ENCODE assay signal across 8 mouse cellular contexts in genomic region chr9:97017811-97018641, GRCm38 (mm10). TPM values are rescaled to one million over a fixed set of nuclear protein-coding genes. Genes with fewer than 3 reads are reported as not detected.
A peak's percentile ranks its signal among the peaks of the same experiment; 100 is the strongest.
DNase-seq lines count a peak whose midpoint lies in the region; ATAC-seq and TF ChIP-seq lines count a peak whose summit lies in the region.

No protein-coding gene starts in this region.

- no peak for TF ChIP-seq CTCF in spleen, adult 2 months (IDR thresholded peaks at IDR 0.05; ENCODE audit: extremely low read depth, insufficient read depth, insufficient read length, insufficient replicate concordance)

- H3ac ChIP-seq in myocyte (ENCODE audit: control insufficient read depth, insufficient read length), result peak overlapping the region; percentile 10

- no peaks in the 10 kb centered on the region for H3K79me2 ChIP-seq in myocyte (ENCODE audit: control insufficient read depth, insufficient read depth)

- no peak overlapping the region for H3K27ac ChIP-seq in spleen, adult 2 months (ENCODE audit: insufficient read depth, low read length)
- peak overlapping the region; percentile 81 for H3K27ac ChIP-seq in embryonic facial prominence, embryonic 14.5 days (replicated peaks; ENCODE audit: low read depth, low read length)
- H3K27ac ChIP-seq in heart, embryonic 10.5 days, result peak overlapping the region; percentile 93

- TF ChIP-seq POLR2A in spleen, adult 2 months (IDR thresholded peaks at IDR 0.05; ENCODE audit: low read depth, low read length), result no peak
- TF ChIP-seq POLR2A in myocyte (IDR thresholded peaks at IDR 0.05; ENCODE audit: insufficient read length, low read depth), result no peak

- no peaks in the 10 kb centered on the region for H3K36me3 ChIP-seq in spleen, adult 2 months (ENCODE audit: control insufficient read depth, insufficient read depth, low read length)
- no peaks in the 10 kb centered on the region for H3K36me3 ChIP-seq in embryonic facial prominence, embryonic 14.5 days (ENCODE audit: control insufficient read depth, insufficient read depth, low read length)
- H3K36me3 ChIP-seq in heart, embryonic 10.5 days, result no peaks in the 10 kb centered on the region
- H3K36me3 ChIP-seq in myocyte (ENCODE audit: control insufficient read depth, insufficient read depth), result no peaks in the 10 kb centered on the region

- no peak for DNase-seq in spleen, adult 2 months (ENCODE audit: low read depth in 1 of 2, low spot score in 2 of 2)
- no peak for DNase-seq in spleen, postnatal 14 days (ENCODE audit: low spot score in 2 of 2)
- peak; percentile 89 for DNase-seq in embryonic facial prominence, embryonic 14.5 days (ENCODE audit: low spot score)
- DNase-seq in heart, embryonic 10.5 days (ENCODE audit: low spot score), result peak; percentile 92
- peak; percentile 64 to 65 for DNase-seq in kidney, adult 8-10 months
- peak; percentile 57 for DNase-seq in liver
- DNase-seq in thymus, adult 18-20 months, result peak; percentile 52 to 58

- H3K4me3 ChIP-seq in spleen, adult 2 months (ENCODE audit: extremely low read depth, insufficient read depth, insufficient read length), result peak overlapping the region; percentile 41; the same call in 1 of the 2 replicates
- peak overlapping the region; percentile 72 for H3K4me3 ChIP-seq in embryonic facial prominence, embryonic 14.5 days (ENCODE audit: low read depth, low read length)
- H3K4me3 ChIP-seq in heart, embryonic 10.5 days, result peak overlapping the region; percentile 76
- H3K4me3 ChIP-seq in myocyte, result peak overlapping the region; percentile 28

- H3K27me3 ChIP-seq in spleen, adult 2 months (ENCODE audit: control insufficient read depth, insufficient read depth, low read length), result peaks cover 19% of the 10 kb centered on the region
- H3K27me3 ChIP-seq in embryonic facial prominence, embryonic 14.5 days (replicated peaks; ENCODE audit: control insufficient read depth, insufficient read depth, low read length), result peaks cover 15% of the 10 kb centered on the region
- peaks cover 9% of the 10 kb centered on the region for H3K27me3 ChIP-seq in heart, embryonic 10.5 days (ENCODE audit: insufficient read depth, poor library complexity, severe bottlenecking)
- no peaks in the 10 kb centered on the region for H3K27me3 ChIP-seq in myocyte (ENCODE audit: control insufficient read depth, insufficient read depth, insufficient read length)

- H3K9ac ChIP-seq in embryonic facial prominence, embryonic 14.5 days (ENCODE audit: low read depth, low read length), result peak overlapping the region; percentile 77

- H3K9me3 ChIP-seq in embryonic facial prominence, embryonic 14.5 days (ENCODE audit: control insufficient read depth, low read length), result no peaks in the 10 kb centered on the region
- H3K9me3 ChIP-seq in heart, embryonic 10.5 days, result no peaks in the 10 kb centered on the region

- H3K4me1 ChIP-seq in spleen, adult 2 months (ENCODE audit: control insufficient read depth, insufficient read depth, insufficient read length), result peaks cover 4% of the 10 kb centered on the region
- H3K4me1 ChIP-seq in embryonic facial prominence, embryonic 14.5 days (ENCODE audit: control insufficient read depth, insufficient read depth, low read length), result peaks cover 18% of the 10 kb centered on the region
- H3K4me1 ChIP-seq in heart, embryonic 10.5 days, result peaks cover 52% of the 10 kb centered on the region

- under 1% methylated on average over 62 of the region's 62 CpGs for WGBS in spleen, adult 2 months
- WGBS in embryonic facial prominence, embryonic 14.5 days, result under 1% methylated on average over 46 of the region's 62 CpGs
- under 1% methylated on average over 62 of the region's 62 CpGs for WGBS in heart, embryonic 10.5 days

- peak overlapping the region; percentile 99 for H3K4me2 ChIP-seq in embryonic facial prominence, embryonic 14.5 days (ENCODE audit: low read depth, low read length)
- H3K4me2 ChIP-seq in myocyte (ENCODE audit: low read depth), result peak overlapping the region; percentile 88

- ATAC-seq in embryonic facial prominence, embryonic 14.5 days (ENCODE audit: low read depth), result peak; percentile 63

TF ChIP-seq in myocyte, 11 proteins besides CTCF, POLR2A, EP300 and RAD21:
- TF ChIP-seq E2F4 (IDR thresholded peaks at IDR 0.05; ENCODE audit: insufficient read depth), result no peak
- TF ChIP-seq MAX (IDR thresholded peaks at IDR 0.05; ENCODE audit: low read depth), result no peak
- no peak for TF ChIP-seq POLR2AphosphoS2 (IDR thresholded peaks at IDR 0.05; ENCODE audit: insufficient read length, low read depth)
- TF ChIP-seq MYOD1 (IDR thresholded peaks at IDR 0.05; ENCODE audit: control insufficient read depth in 1 of 3, insufficient read length in 2 of 3, low read depth in 2 of 3), result no peak
- no peak for TF ChIP-seq USF1 (IDR thresholded peaks at IDR 0.05; ENCODE audit: low read depth)
- TF ChIP-seq SRF (IDR thresholded peaks at IDR 0.05; ENCODE audit: control insufficient read depth, insufficient read length, low read depth), result no peak

RNA-seq across cellular contexts. Expression of gene Spsb4, which starts 0.6 kb away (rescaled TPM):
- polyA plus RNA-seq in spleen, adult 2 months (2012; rRNA removed), result 0.05 and 0.12 TPM in 2 replicates
- 12.6 and 15.0 TPM in 2 replicates for polyA plus RNA-seq in embryonic facial prominence, embryonic 14.5 days (2014; fragmentation: Nextera tagmentation; extraction: Ambion mirVana)
- 53.5 and 66.5 TPM in 2 replicates for polyA plus RNA-seq in heart, embryonic 10.5 days (2016; fragmentation: Nextera tagmentation; extraction: Ambion mirVana)
- polyA plus RNA-seq in myocyte (2012; fragmentation: generic; extraction: Trizol), result 0.78 TPM

Comparison
In these comparisons a context has a peak if more than half of its experiments do, and no peak if none do; other contexts are left out.
1. DNase-seq: peak in embryonic facial prominence, embryonic 14.5 days (single experiment), heart, embryonic 10.5 days (single experiment), kidney, adult 8-10 months (2 of 2), liver (single experiment) and thymus, adult 18-20 months (2 of 2); none in spleen, adult 2 months (0 of 2) and spleen, postnatal 14 days (0 of 2).
2. Peak in every context shown above with its lines, with median percentiles within 50 percentile points of each other: H3K4me3 ChIP-seq.